Mouse (Mus musculus): ENCODE data around the gene Ccdc88a. TPM values are rescaled to one million over a fixed set of nuclear protein-coding genes. Genes with fewer than 3 reads are reported as not detected.

Ccdc88a gene
- polyA plus RNA-seq, 1 experiment from 2014 or later: 46.6 TPM

- Histone ChIP-seq H3K27me3 (ENCODE audit: control insufficient read depth, insufficient read depth, low read length) (no peaks in the 10 kb centered on the region), H3K4me1 (ENCODE audit: control insufficient read depth, insufficient read depth, low read length) (no peaks in the 10 kb centered on the region), H3K9me3 (replicated peaks; ENCODE audit: control insufficient read depth, low read length) (no peaks in the 10 kb centered on the region), H3K36me3 (replicated peaks; ENCODE audit: control insufficient read depth, insufficient read depth, low read depth, low read length) (peaks cover 2% of the 10 kb centered on the region; the same call in 1 of the 2 replicates), H3K9ac (replicated peaks; ENCODE audit: low read length) (no peak overlapping the region), H3K4me3 (ENCODE audit: low read depth, low read length) (no peak overlapping the region), H3K27ac (replicated peaks; ENCODE audit: low read depth, low read length) (no peak overlapping the region), H3K4me2 (ENCODE audit: low read depth, low read length) (no peak overlapping the region)
- DNase-seq (ENCODE audit: low spot score): no peak
- no peak for ATAC-seq (replicated peaks; ENCODE audit: insufficient number of reproducible peaks, low FRiP score, low TSS enrichment, low read depth)
These were observed 101.2 kb downstream of the Ccdc88a start for GRCm38 (mm10) chr11:29474676-29475075.

GRCm38 (mm10) chr11:29493135-29493534 is 119.7 kb downstream of the Ccdc88a start:
- H3K36me3 ChIP-seq (replicated peaks; ENCODE audit: control insufficient read depth, insufficient read depth, low read depth, low read length): no peaks in the 10 kb centered on the region
- 84% methylated on average over 1 of the region's 1 CpGs for WGBS

DNA sequence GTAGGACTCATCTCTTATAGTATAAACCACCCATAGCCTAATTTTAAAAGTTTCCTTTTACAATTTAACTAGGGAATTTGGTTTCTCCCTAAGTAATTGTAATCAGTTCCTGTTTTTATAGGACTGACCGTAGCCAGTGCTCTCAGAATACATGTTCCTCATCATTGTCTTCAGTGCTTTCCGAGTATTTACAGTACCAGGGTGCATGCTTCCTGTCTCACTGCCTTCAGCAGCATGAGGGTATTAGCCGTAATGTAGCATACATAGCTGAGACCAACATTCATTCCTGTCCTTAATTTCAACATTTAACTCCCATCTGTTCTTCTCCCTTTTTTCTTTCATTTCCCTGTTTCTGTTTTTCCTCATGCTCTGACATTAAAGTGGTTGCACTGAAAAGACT is 123.5 kb downstream of the Ccdc88a start:
- Histone ChIP-seq H3K9ac (replicated peaks; ENCODE audit: low read length) (no peak overlapping the region), H3K27me3 (ENCODE audit: control insufficient read depth, insufficient read depth, low read length) (no peaks in the 10 kb centered on the region), H3K9me3 (replicated peaks; ENCODE audit: control insufficient read depth, low read length) (no peaks in the 10 kb centered on the region), H3K4me2 (ENCODE audit: low read depth, low read length) (no peak overlapping the region), H3K4me3 (ENCODE audit: low read depth, low read length) (no peak overlapping the region), H3K36me3 (replicated peaks; ENCODE audit: control insufficient read depth, insufficient read depth, low read depth, low read length) (no peaks in the 10 kb centered on the region; the same call in 1 of the 2 replicates), H3K4me1 (ENCODE audit: control insufficient read depth, insufficient read depth, low read length) (no peaks in the 10 kb centered on the region), H3K27ac (replicated peaks; ENCODE audit: low read depth, low read length) (no peak overlapping the region)
- WGBS: 84% methylated on average over 3 of the region's 3 CpGs
- ATAC-seq (replicated peaks; ENCODE audit: insufficient number of reproducible peaks, low FRiP score, low TSS enrichment, low read depth): no peak
- no peak for DNase-seq (ENCODE audit: low spot score)

More at GRCm38 (mm10) chr11:29493135-29493534, 119.7 kb downstream of the Ccdc88a start:
- no peak overlapping the region for H3K9ac ChIP-seq (replicated peaks; ENCODE audit: low read length)
- H3K4me3 ChIP-seq (ENCODE audit: low read depth, low read length): no peak overlapping the region
- DNase-seq (ENCODE audit: low spot score) (no peak), ATAC-seq (replicated peaks; ENCODE audit: insufficient number of reproducible peaks, low FRiP score, low TSS enrichment, low read depth) (no peak)
- H3K4me1 ChIP-seq (ENCODE audit: control insufficient read depth, insufficient read depth, low read length): no peaks in the 10 kb centered on the region
- H3K4me2 ChIP-seq (ENCODE audit: low read depth, low read length): no peak overlapping the region
- H3K27me3 ChIP-seq (ENCODE audit: control insufficient read depth, insufficient read depth, low read length): no peaks in the 10 kb centered on the region
- no peak overlapping the region for H3K27ac ChIP-seq (replicated peaks; ENCODE audit: low read depth, low read length)
- H3K9me3 ChIP-seq (replicated peaks; ENCODE audit: control insufficient read depth, low read length): no peaks in the 10 kb centered on the region

DNA sequence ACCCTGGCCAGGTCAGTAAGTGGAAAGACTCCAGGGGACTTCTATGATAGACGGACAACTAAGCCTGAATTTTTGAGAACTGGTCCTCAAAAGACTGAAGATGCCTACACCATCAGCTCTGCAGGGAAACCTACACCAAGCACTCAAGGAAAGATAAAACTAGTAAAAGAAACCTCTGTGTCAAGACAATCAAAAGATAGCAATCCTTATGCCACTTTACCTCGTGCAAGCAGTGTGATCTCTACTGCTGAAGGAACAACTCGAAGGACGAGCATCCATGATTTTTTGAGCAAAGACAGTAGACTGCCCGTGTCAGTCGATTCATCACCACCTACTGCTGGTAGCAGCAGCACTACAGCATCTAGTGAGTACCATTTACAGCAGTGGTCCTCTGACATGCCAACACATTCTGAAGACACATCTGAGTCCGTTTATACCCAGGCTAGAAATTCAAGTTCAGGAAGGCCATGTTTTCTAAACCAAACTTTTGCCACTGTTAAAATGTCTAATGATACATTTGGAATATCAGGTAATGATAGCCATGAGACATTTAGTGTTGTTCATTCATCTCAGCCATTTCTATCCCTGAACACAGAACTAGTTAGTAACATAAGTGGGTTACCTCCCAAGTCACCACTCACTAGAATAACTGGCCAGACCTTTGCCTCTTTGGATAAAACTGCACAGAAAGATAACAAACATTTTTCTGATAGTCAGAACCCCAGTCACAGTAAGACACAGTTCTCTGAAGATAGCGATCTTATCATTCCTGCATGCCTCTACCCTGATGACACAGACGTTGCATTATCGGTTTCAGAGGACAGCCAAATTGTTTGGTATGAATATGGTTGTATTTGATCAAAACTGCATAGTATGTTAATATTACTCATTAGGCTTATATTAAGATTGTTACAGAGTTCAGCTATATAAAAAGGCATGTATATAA is 130.8 kb downstream of the Ccdc88a start:
- Histone ChIP-seq H3K9me3 (replicated peaks; ENCODE audit: control insufficient read depth, low read length) (no peaks in the 10 kb centered on the region), H3K27ac (replicated peaks; ENCODE audit: low read depth, low read length) (no peak overlapping the region), H3K4me2 (ENCODE audit: low read depth, low read length) (no peak overlapping the region), H3K36me3 (replicated peaks; ENCODE audit: control insufficient read depth, insufficient read depth, low read depth, low read length) (no peaks in the 10 kb centered on the region; the same call in 1 of the 2 replicates), H3K27me3 (ENCODE audit: control insufficient read depth, insufficient read depth, low read length) (no peaks in the 10 kb centered on the region), H3K4me3 (ENCODE audit: low read depth, low read length) (no peak overlapping the region), H3K9ac (replicated peaks; ENCODE audit: low read length) (no peak overlapping the region), H3K4me1 (ENCODE audit: control insufficient read depth, insufficient read depth, low read length) (no peaks in the 10 kb centered on the region)
- WGBS: 91% methylated on average over 10 of the region's 10 CpGs
- no peak for ATAC-seq (replicated peaks; ENCODE audit: insufficient number of reproducible peaks, low FRiP score, low TSS enrichment, low read depth)
- DNase-seq (ENCODE audit: low spot score): no peak

DNA sequence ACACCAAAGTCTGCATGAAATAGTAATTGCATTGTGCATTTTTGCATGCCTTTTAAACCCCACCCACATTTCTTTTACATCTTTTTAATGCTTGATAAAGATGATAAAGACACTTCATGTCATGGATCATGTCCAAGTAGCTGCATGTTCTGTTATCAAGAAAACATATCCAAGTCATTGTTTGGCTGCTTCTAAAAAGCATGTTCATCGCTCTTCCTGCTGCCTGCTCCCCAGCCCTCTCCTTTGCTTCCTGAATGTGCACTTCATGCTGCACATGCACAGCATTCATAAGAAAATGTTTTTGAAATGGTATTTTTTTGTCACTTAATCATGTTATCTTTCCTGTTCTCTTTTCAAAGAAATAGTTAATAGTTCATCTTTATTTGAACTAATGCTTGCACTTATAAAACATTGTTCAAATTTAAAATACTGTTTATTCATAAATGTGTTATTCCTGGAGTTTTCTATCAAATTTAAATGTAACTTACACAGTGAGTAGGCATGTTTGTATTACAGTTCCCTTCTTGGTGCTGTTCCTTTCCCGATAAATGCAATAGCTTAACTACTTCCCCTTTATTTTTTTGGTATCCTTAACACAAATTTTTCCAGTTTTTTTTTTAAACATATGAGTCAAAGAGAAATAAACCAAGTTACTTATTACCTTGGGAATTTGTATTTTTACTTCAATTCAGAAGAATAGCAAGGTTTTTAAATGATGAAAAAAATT is 131.6 kb downstream of the Ccdc88a start:
- Histone ChIP-seq H3K4me1 (ENCODE audit: control insufficient read depth, insufficient read depth, low read length) (no peaks in the 10 kb centered on the region), H3K9me3 (replicated peaks; ENCODE audit: control insufficient read depth, low read length) (no peaks in the 10 kb centered on the region), H3K27me3 (ENCODE audit: control insufficient read depth, insufficient read depth, low read length) (no peaks in the 10 kb centered on the region), H3K9ac (replicated peaks; ENCODE audit: low read length) (no peak overlapping the region), H3K4me3 (ENCODE audit: low read depth, low read length) (no peak overlapping the region), H3K27ac (replicated peaks; ENCODE audit: low read depth, low read length) (no peak overlapping the region), H3K36me3 (replicated peaks; ENCODE audit: control insufficient read depth, insufficient read depth, low read depth, low read length) (no peaks in the 10 kb centered on the region; the same call in 1 of the 2 replicates), H3K4me2 (ENCODE audit: low read depth, low read length) (no peak overlapping the region)
- no peak for ATAC-seq (replicated peaks; ENCODE audit: insufficient number of reproducible peaks, low FRiP score, low TSS enrichment, low read depth)
- DNase-seq (ENCODE audit: low spot score): no peak
- 95% methylated on average over 2 of the region's 2 CpGs for WGBS

- H3K27ac ChIP-seq (replicated peaks; ENCODE audit: low read depth, low read length): no peak overlapping the region
- no peaks in the 10 kb centered on the region for H3K9me3 ChIP-seq (replicated peaks; ENCODE audit: control insufficient read depth, low read length)
- no peak overlapping the region for H3K4me2 ChIP-seq (ENCODE audit: low read depth, low read length)
- DNase-seq (ENCODE audit: low spot score) (no peak), ATAC-seq (replicated peaks; ENCODE audit: insufficient number of reproducible peaks, low FRiP score, low TSS enrichment, low read depth) (no peak)
- H3K4me1 ChIP-seq (ENCODE audit: control insufficient read depth, insufficient read depth, low read length): no peaks in the 10 kb centered on the region
- no peak overlapping the region for H3K9ac ChIP-seq (replicated peaks; ENCODE audit: low read length)
- 89% methylated on average over 1 of the region's 1 CpGs for WGBS
- no peaks in the 10 kb centered on the region for H3K27me3 ChIP-seq (ENCODE audit: control insufficient read depth, insufficient read depth, low read length)
- no peaks in the 10 kb centered on the region; the same call in 1 of the 2 replicates for H3K36me3 ChIP-seq (replicated peaks; ENCODE audit: control insufficient read depth, insufficient read depth, low read depth, low read length)
- H3K4me3 ChIP-seq (ENCODE audit: low read depth, low read length): no peak overlapping the region
These were observed 136.0 kb downstream of the Ccdc88a start for GRCm38 (mm10) chr11:29509421-29509820.

DNA sequence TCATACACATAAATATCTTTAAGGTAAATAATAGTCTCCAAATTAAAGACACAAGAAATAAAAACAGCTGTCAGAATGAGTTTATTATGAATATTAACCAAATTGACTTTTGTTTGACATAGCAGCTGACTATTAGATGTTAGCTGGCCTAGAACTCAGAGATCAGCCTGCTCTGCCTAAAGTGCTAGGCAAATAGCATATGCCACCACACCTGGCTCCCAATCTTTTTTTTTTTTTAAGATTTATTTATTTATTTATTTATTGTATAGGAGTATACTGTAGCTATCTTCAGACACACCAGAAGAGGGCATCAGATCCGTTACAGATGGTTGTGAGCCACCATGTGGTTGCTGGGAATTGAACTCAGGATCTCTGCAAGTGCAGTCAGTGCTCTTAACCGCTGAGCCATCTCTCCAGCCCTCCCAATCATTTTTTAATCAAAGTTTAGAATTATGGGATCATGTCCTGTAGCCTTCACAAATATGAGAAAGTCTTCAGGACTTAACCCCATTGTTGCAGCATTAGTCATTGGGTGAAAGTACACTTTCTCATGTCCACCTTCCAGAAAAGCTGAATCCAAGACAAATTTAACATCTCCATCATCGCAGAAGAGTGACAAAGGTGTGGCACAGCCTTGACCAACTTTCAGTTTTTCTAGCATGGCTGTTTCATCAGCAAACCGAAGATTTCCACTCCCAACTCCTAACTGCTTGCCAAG is 139.5 kb downstream of the Ccdc88a start:
- H3K4me1 ChIP-seq (ENCODE audit: control insufficient read depth, insufficient read depth, low read length): no peaks in the 10 kb centered on the region
- no peak overlapping the region for H3K4me2 ChIP-seq (ENCODE audit: low read depth, low read length)
- DNase-seq (ENCODE audit: low spot score): no peak
- H3K9ac ChIP-seq (replicated peaks; ENCODE audit: low read length): no peak overlapping the region
- no peaks in the 10 kb centered on the region; the same call in 1 of the 2 replicates for H3K36me3 ChIP-seq (replicated peaks; ENCODE audit: control insufficient read depth, insufficient read depth, low read depth, low read length)
- H3K27me3 ChIP-seq (ENCODE audit: control insufficient read depth, insufficient read depth, low read length): no peaks in the 10 kb centered on the region
- H3K4me3 ChIP-seq (ENCODE audit: low read depth, low read length): no peak overlapping the region
- 95% methylated on average over 4 of the region's 4 CpGs for WGBS
- H3K9me3 ChIP-seq (replicated peaks; ENCODE audit: control insufficient read depth, low read length): no peaks in the 10 kb centered on the region
- ATAC-seq (replicated peaks; ENCODE audit: insufficient number of reproducible peaks, low FRiP score, low TSS enrichment, low read depth): no peak
- H3K27ac ChIP-seq (replicated peaks; ENCODE audit: low read depth, low read length): no peak overlapping the region

Data from embryonic facial prominence, embryonic 11.5 days (tissue).